Mouse (Mus musculus) C2C12 (cell line): ENCODE results near the gene Gm20481.

Experiments
- CEBPB ChIP-seq: IDR thresholded peaks from one replicate; pipeline ENCODE4 v1.6.1; 2011; ENCODE audit warnings: low read depth, mild to moderate bottlenecking, control low read depth, moderate library complexity
- CTCF ChIP-seq: IDR thresholded peaks from one replicate; pipeline ENCODE4 v1.5.1; 2011; ENCODE audit not compliant: control insufficient read depth, insufficient read depth, insufficient read length

DNA sequence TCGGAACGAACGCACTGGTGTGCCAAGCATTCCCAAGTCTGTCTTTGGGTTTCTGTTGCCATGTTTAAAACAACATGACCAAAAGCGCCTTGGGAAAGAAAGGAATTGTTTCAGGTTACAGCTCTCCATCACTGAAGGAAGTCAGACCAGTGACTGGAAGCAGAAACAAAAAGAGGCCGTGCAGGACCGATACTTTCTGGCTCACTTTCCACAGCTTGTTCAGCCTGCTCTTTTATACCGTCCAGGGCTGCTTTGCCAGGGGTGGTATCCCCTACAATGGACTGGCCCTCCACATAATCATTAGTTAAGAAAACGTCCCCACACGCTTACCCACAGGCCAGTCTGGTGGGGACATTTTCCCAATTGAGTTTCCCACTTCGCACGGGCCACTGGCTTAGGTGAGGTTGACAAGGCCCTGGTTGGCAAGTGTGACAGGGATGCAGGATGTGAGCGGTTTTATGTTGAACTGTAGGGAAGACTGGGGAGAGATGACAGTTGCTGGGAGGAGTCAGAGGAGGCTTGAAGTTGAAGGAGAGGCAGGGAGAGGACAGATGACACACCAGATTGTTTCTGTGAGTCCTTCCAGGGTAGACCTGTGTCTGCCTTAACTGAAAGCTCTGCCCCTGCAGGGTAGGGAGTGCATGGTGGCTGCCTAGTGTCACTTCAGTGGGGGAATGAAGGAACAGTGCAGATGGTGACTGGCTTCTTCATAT lies 32.6 kb downstream of the Gm20481 start:
- TF ChIP-seq CTCF (no peak), CEBPB (no peak)
